Mouse (Mus musculus) neural tube, embryonic 10.5 days (tissue): ENCODE data around the gene Wdr74.
"Not testable (repeated sequence)": the region's sequence is repeated elsewhere in the genome, so short reads cannot be mapped to it uniquely, and the experiment has no call there.

Source experiments
- DNase-seq: peaks from one replicate; pipeline ENCODE4 v3.0.0-alpha.2; 2017; ENCODE audit warnings: low spot score; ENCODE audit errors: extremely low spot score

Wdr74 gene

GRCm38 (mm10) chr19:8715868-8716766 is 19.5 kb upstream of the Wdr74 start:
- DNase-seq: no peak

GRCm38 (mm10) chr19:8716767-8717475 is 18.7 kb upstream of the Wdr74 start:
- no peak for DNase-seq

GRCm38 (mm10) chr19:8718357-8718756 is 17.3 kb upstream of the Wdr74 start:
- DNase-seq: peak; percentile 48

- not testable (repeated sequence) for DNase-seq
Measured at GRCm38 (mm10) chr19:8719037-8719436, 16.6 kb upstream of the Wdr74 start.

- no peak for DNase-seq
Measured at GRCm38 (mm10) chr19:8721378-8721777, 14.2 kb upstream of the Wdr74 start.

- DNase-seq: no peak
Measured at GRCm38 (mm10) chr19:8722021-8722420, 13.6 kb upstream of the Wdr74 start.

GRCm38 (mm10) chr19:8722559-8722906 is 13.1 kb upstream of the Wdr74 start:
- no peak for DNase-seq

- DNase-seq: peak; percentile 93
Measured at GRCm38 (mm10) chr19:8722907-8723573, 12.6 kb upstream of the Wdr74 start, which contains the start of gene Slc3a2. Slc3a2 (minus strand) TSS chr19:8723369.

GRCm38 (mm10) chr19:8723574-8724346 is 11.9 kb upstream of the Wdr74 start:
- peak; percentile 45 for DNase-seq

GRCm38 (mm10) chr19:8724392-8724791 is 11.2 kb upstream of the Wdr74 start:
- no peak for DNase-seq

GRCm38 (mm10) chr19:8725081-8725613 is 10.5 kb upstream of the Wdr74 start:
- no peak for DNase-seq

GRCm38 (mm10) chr19:8726609-8727390 is 8.8 kb upstream of the Wdr74 start:
- DNase-seq: no peak

GRCm38 (mm10) chr19:8727495-8728114 is 8.0 kb upstream of the Wdr74 start:
- DNase-seq: no peak

GRCm38 (mm10) chr19:8728335-8729099 is 7.1 kb upstream of the Wdr74 start:
- not testable (repeated sequence) for DNase-seq

- no peak for DNase-seq
Measured at GRCm38 (mm10) chr19:8734334-8734733, 1.3 kb upstream of the Wdr74 start.

GRCm38 (mm10) chr19:8736160-8736467 is 487 bp downstream of the Wdr74 start:
- no peak for DNase-seq

- DNase-seq: no peak
Measured at GRCm38 (mm10) chr19:8738911-8739310, 3.3 kb downstream of the Wdr74 start.

GRCm38 (mm10) chr19:8739646-8740045 is 4.0 kb downstream of the Wdr74 start:
- DNase-seq: no peak

- DNase-seq: no peak
Measured at GRCm38 (mm10) chr19:8740603-8741002, 5.0 kb downstream of the Wdr74 start, which contains the start of gene 1700092M07Rik. 1700092M07Rik (plus strand) TSS chr19:8740718.
